Mouse (Mus musculus): ENCODE results near the gene Lrrc66. TPM values are rescaled to one million over a fixed set of nuclear protein-coding genes. Genes with fewer than 3 reads are reported as not detected.
A peak's percentile ranks its signal among the peaks of the same experiment; 100 is the strongest.
"Not testable (repeated sequence)": the region's sequence is repeated elsewhere in the genome, so short reads cannot be mapped to it uniquely, and the experiment has no call there.

Lrrc66 gene
- polyA plus RNA-seq, 1 experiment from 2014 or later: not detected

DNA sequence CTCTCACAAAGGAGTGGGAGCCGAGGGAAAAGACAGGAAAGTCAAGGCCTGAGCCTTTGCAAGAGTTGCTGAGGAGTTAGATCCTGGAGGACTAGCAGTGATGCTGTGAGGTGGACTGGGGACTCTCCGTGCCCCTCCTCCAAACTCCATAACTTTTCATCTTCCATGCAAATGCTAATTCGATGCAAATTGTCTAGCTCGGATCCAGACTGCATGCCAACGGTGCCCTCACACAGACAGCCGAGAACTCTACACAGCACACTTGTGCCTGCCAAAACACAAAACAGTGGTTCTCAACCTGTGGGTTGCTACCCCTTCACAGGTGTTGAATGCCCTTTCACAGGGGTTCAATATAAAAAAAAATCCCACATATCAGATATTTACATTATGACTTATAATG lies 27.8 kb downstream of the Lrrc66 start:
- Histone ChIP-seq H3K4me3 (replicated peaks) (no peak overlapping the region), H3K27ac (no peak overlapping the region), H3K4me2 (no peak overlapping the region), H3K36me3 (replicated peaks) (no peaks in the 10 kb centered on the region), H3K27me3 (no peaks in the 10 kb centered on the region), H3K4me1 (peaks cover 19% of the 10 kb centered on the region), H3K9ac (no peak overlapping the region), H3K9me3 (no peaks in the 10 kb centered on the region)
- WGBS: 84% methylated on average over 6 of the region's 6 CpGs
- ATAC-seq (ENCODE audit: low FRiP score): no peak

DNA sequence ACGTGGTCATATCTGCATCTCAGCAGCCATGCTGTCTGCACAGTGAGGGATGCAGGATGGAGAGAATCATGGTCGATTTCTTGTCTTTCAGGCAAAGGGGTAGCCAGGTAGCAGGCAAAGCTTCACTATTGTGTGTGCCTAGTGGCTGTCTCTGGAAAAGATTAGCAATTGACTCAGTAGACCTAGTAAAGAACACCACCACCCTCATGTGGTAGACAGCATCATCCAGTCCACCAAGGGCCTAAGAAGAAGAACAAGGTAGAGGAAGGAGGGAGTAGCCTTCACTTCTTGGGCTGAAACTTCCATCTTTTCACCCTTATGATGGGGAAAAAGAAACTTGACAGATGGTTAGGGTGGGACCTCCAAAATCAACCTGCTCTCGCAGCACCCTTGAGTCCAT lies 29.5 kb downstream of the Lrrc66 start:
- Histone ChIP-seq H3K4me3 (replicated peaks) (no peak overlapping the region), H3K27me3 (no peaks in the 10 kb centered on the region), H3K9me3 (no peaks in the 10 kb centered on the region), H3K27ac (no peak overlapping the region), H3K4me2 (no peak overlapping the region), H3K4me1 (peaks cover 27% of the 10 kb centered on the region), H3K9ac (no peak overlapping the region), H3K36me3 (replicated peaks) (no peaks in the 10 kb centered on the region)
- no peak for ATAC-seq (ENCODE audit: low FRiP score)
- 82% methylated on average over 3 of the region's 3 CpGs for WGBS

DNA sequence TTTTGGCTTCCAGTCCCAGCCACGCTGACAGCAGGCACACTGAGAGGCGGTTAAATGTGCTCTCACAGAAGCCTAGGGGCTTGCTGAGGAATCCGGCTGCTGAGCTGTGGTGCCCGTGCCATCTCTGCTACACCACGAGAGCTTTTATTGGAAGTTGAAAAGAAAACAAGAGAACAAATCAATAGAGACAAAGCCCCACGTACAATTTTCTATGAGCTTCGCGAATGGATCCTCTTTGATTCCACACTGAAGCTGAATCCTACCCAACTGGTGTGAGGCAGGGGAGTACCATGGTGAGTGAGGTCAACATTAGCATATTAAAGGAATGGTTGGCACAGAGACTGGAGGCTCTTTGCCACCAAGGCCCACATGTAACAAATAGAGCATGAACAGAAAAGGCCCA lies 31.0 kb downstream of the Lrrc66 start:
- H3K4me1 ChIP-seq: peaks cover 27% of the 10 kb centered on the region
- WGBS: 40% methylated on average over 8 of the region's 8 CpGs
- H3K4me3 ChIP-seq (replicated peaks): no peak overlapping the region
- H3K27ac ChIP-seq: no peak overlapping the region
- no peaks in the 10 kb centered on the region for H3K36me3 ChIP-seq (replicated peaks)
- H3K27me3 ChIP-seq: no peaks in the 10 kb centered on the region
- no peak overlapping the region for H3K4me2 ChIP-seq
- ATAC-seq (ENCODE audit: low FRiP score): 0 out of 2 replicates have a peak, but pooled peaks have one; percentile 17
- H3K9me3 ChIP-seq: no peaks in the 10 kb centered on the region
- no peak overlapping the region for H3K9ac ChIP-seq

DNA sequence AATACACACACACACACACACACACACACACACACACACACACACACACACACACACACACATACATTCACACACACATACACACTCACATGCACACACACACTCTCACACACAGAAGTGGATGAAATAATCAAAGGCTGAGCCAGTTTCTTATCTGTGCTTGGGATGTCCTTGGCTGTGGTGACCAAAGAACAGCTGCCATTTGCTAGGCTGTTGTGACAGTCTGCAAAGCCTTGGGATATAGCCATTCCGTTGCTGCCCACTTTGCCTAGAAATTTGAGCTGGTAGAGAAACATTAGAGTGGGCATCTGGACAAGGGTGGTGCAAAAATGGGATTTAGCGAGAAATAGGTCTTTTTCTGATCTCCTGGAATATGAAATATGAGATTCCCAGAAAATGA lies 32.3 kb downstream of the Lrrc66 start:
- H3K4me1 ChIP-seq: peaks cover 27% of the 10 kb centered on the region
- no peak overlapping the region for H3K4me2 ChIP-seq
- H3K27ac ChIP-seq: no peak overlapping the region
- H3K4me3 ChIP-seq (replicated peaks): no peak overlapping the region
- WGBS: 85% methylated on average over 2 of the region's 2 CpGs
- no peaks in the 10 kb centered on the region for H3K9me3 ChIP-seq
- no peaks in the 10 kb centered on the region for H3K27me3 ChIP-seq
- ATAC-seq (ENCODE audit: low FRiP score): no peak
- no peaks in the 10 kb centered on the region for H3K36me3 ChIP-seq (replicated peaks)
- H3K9ac ChIP-seq: no peak overlapping the region

DNA sequence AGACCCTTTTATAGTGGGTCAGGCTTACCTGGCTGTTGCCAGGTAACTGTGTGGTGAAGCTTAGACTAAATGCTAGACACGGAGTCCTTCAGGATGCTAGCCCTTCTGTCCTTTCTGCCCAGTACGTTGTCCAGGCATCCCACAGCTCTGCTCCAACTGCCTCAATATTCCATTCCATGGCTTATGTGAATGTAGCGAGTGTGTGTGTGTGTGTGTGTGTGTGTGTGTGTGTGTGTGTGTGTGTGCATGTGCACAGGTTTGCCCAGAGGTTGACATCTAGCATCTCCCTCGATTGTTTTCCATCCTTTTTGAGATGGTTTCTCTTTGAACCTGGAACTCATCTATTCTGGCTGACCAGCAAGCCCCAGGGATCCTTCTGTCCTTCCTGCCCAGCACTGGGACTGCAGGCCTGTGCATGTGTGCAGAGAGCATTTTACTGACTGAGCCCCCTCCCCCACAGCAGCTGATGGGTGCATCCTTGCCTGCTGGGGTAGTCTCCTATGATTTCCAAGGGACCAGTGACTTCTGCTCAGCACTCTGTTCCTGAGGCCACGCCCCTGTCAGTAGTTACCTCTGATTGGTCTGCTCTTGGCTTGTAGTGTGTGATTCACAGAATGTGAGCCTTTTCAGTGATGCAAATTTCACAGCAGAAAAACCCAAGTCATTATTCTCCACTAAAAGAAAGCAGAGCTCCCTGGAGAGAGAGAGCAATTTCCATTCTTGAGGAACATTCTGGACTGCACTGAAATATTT lies 33.2 kb downstream of the Lrrc66 start:
- no peak overlapping the region for H3K4me2 ChIP-seq
- 67% methylated on average over 5 of the region's 5 CpGs for WGBS
- ATAC-seq (ENCODE audit: low FRiP score): peak; percentile 82
- peaks cover 27% of the 10 kb centered on the region for H3K4me1 ChIP-seq
- H3K4me3 ChIP-seq (replicated peaks): no peak overlapping the region
- no peak overlapping the region for H3K27ac ChIP-seq
- no peaks in the 10 kb centered on the region for H3K27me3 ChIP-seq
- no peaks in the 10 kb centered on the region for H3K9me3 ChIP-seq
- no peak overlapping the region for H3K9ac ChIP-seq
- no peaks in the 10 kb centered on the region for H3K36me3 ChIP-seq (replicated peaks)

DNA sequence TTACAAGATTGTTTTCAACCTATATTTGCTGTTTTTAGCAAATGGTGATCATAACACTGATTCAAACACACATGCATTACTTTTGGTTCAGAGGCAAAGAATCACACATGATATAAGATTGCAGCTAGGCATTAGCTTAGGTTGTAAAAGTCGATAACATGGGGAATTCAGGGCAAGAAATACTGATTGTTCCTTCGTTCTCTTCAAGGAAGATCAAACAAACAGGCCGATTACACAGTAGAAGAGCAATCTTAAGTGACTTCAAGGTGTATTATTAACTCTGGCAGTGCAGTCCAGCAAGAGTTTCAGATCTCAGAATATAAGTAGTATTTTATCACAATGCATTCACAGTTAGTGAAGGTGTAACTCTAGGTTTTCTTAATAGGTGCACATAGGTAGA lies 45.2 kb downstream of the Lrrc66 start:
- WGBS: 83% methylated on average over 3 of the region's 3 CpGs
- no peaks in the 10 kb centered on the region for H3K27me3 ChIP-seq
- no peaks in the 10 kb centered on the region for H3K36me3 ChIP-seq (replicated peaks)
- ATAC-seq (ENCODE audit: low FRiP score): no peak
- H3K4me2 ChIP-seq: no peak overlapping the region
- no peak overlapping the region for H3K27ac ChIP-seq
- H3K4me3 ChIP-seq (replicated peaks): no peak overlapping the region
- no peak overlapping the region for H3K9ac ChIP-seq
- no peaks in the 10 kb centered on the region for H3K9me3 ChIP-seq
- 0 out of 2 replicates have a peak, but pooled peaks cover 7% of the 10 kb centered on the region for H3K4me1 ChIP-seq

DNA sequence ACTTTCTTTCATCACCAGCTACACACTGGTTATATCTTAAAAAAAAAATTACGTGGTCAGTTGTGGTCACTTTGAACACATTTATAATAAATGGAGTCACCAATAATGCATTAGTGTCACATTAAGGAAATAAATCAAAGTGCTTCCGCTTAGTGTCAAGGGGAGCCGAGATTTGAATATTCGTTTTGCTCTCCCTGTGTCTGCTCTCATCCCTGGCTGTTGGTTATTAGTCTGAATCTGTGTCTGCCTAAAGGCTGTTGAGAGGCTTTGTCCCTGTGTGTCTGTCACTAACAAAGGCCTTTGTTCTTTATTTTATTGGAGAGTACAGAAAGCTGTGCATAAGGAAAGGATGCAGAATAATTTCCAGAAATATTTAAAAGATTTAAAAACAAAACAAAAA lies 45.7 kb downstream of the Lrrc66 start:
- no peak overlapping the region for H3K27ac ChIP-seq
- H3K36me3 ChIP-seq (replicated peaks): no peaks in the 10 kb centered on the region
- H3K4me1 ChIP-seq: 0 out of 2 replicates have a peak, but pooled peaks cover 7% of the 10 kb centered on the region
- H3K4me2 ChIP-seq: no peak overlapping the region
- no peaks in the 10 kb centered on the region for H3K9me3 ChIP-seq
- no peak for ATAC-seq (ENCODE audit: low FRiP score)
- no peak overlapping the region for H3K4me3 ChIP-seq (replicated peaks)
- no peaks in the 10 kb centered on the region for H3K27me3 ChIP-seq
- 70% methylated on average over 4 of the region's 4 CpGs for WGBS
- H3K9ac ChIP-seq: no peak overlapping the region

DNA sequence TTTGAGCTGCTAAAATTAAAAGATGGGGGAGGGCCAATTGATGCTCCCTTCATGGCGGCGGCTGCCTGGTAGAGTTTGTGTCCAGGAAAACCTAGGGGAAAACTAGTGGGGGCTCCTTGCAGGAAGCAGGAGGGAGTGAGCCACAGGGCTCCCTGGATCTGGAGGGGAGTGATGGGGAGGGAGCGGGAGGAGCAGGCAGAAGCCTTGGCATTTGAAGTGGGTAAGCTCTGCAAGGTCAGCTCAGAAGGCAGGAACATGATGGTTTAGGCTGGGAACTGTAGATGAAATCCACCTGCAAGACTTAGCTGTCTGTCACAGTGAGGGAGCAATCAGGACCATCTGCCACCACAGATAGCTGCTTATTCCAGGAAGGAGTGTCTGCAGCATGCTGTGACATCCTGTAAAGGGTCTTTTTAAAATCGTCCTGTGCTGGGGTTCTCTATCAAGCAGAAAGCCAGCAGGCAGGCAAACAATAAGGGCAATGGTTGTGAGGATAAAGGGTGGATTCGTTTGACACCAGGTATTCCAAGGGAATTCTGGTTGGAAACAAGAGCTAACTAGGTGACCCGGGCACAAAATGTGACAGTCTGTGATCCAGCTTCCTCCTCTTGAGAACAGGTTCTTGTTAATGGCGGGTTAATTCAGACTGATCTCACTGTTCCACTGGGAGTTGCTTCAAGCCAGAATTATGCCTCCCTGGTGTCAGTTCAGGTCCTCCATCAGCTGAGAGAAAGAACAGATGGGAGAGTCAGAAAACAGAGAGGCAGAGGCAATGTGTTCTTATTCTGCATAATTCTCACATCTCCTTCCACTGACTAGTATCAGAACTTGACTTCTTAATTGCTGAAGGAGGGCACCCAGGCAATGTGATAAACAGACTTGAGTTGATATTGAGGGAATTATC lies 46.9 kb downstream of the Lrrc66 start:
- ATAC-seq (ENCODE audit: low FRiP score): peak; percentile 67; the same call in 1 of the 2 replicates
- peak overlapping the region; percentile 50; the same call in 1 of the 2 replicates for H3K27ac ChIP-seq

DNA sequence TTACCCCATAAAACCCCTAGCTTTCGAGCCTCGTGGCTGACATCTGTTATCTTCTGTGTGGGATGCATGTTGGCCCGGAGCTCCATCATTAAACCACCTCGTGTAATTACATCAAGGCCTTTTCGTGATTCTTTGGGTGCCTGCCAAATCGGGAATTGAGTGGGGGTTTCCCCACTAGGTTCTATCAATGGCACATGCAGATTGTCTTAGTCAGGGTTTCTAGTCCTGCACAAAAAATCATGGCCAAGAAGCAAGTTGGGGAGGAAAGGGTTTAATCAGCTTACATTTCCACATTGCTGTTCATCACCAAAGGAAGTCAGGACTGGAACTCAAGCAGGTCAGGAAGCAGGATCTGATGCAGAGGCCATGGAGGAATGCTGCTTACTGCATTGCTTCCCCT lies 48.3 kb downstream of the Lrrc66 start:
- not testable (repeated sequence) for H3K4me3 ChIP-seq (replicated peaks); H3K4me1 ChIP-seq; H3K4me2 ChIP-seq; H3K9me3 ChIP-seq; H3K27me3 ChIP-seq; H3K36me3 ChIP-seq (replicated peaks); H3K27ac ChIP-seq; H3K9ac ChIP-seq; ATAC-seq (ENCODE audit: low FRiP score)
- 82% methylated on average over 6 of the region's 6 CpGs for WGBS

More for the DNA sequence above, 46.9 kb downstream of the Lrrc66 start:
- Histone ChIP-seq H3K4me3 (replicated peaks) (no peak overlapping the region), H3K4me2 (no peak overlapping the region), H3K4me1 (0 out of 2 replicates have a peak, but pooled peaks cover 7% of the 10 kb centered on the region), H3K27me3 (no peaks in the 10 kb centered on the region), H3K9ac (no peak overlapping the region), H3K36me3 (replicated peaks) (no peaks in the 10 kb centered on the region), H3K9me3 (no peaks in the 10 kb centered on the region)
- 27% methylated on average over 7 of the region's 7 CpGs for WGBS

DNA sequence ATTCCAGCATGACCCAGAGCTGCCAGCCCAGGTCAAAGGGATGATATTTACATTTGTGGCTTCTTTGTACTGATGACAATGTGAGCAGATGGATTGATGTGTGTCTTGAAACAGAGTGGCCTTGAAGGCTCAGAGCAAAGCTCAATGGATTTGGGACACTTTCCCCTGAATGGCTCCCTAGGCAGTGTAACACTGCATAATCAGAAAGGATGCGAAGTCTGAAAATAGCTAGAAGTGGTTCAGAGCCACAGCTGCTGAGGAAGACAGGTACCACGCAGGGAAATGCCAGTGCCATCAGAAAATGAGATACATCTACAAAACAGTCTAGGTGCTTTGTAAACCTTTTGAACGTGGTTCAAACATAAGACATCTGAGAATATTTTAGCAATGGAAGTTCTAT lies 54.2 kb downstream of the Lrrc66 start:
- H3K4me1 ChIP-seq: peaks cover 11% of the 10 kb centered on the region
- no peak overlapping the region for H3K27ac ChIP-seq
- H3K27me3 ChIP-seq: no peaks in the 10 kb centered on the region
- no peak for ATAC-seq (ENCODE audit: low FRiP score)
- no peak overlapping the region for H3K4me2 ChIP-seq
- H3K4me3 ChIP-seq (replicated peaks): no peak overlapping the region
- H3K9ac ChIP-seq: no peak overlapping the region
- H3K36me3 ChIP-seq (replicated peaks): no peaks in the 10 kb centered on the region
- H3K9me3 ChIP-seq: no peaks in the 10 kb centered on the region
- WGBS: 79% methylated on average over 3 of the region's 3 CpGs

DNA sequence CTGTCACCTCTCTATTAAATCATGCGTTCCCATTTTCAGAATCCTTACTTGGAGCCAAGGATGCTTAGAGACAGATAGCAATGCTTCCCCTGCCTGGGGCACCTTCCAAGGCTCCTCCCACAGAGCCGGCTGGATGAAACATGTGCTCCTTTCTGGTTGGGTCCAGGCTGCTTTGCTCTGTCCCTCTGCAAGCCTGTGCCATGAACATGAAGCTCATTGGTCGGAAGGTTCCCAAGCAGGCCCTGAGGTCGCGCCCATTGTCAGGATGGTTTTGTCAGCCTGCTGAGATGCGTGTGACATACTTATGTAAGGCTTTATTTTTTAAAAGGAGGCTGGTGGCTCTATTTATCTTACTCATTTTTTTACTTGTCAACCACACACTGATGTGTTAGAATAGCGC lies 55.6 kb downstream of the Lrrc66 start:
- H3K4me2 ChIP-seq: no peak overlapping the region
- H3K4me1 ChIP-seq: peaks cover 11% of the 10 kb centered on the region
- no peaks in the 10 kb centered on the region for H3K27me3 ChIP-seq
- no peak overlapping the region for H3K27ac ChIP-seq
- H3K9ac ChIP-seq: no peak overlapping the region
- H3K9me3 ChIP-seq: no peaks in the 10 kb centered on the region
- ATAC-seq (ENCODE audit: low FRiP score): no peak
- H3K4me3 ChIP-seq (replicated peaks): no peak overlapping the region
- no peaks in the 10 kb centered on the region for H3K36me3 ChIP-seq (replicated peaks)
- 68% methylated on average over 7 of the region's 7 CpGs for WGBS

DNA sequence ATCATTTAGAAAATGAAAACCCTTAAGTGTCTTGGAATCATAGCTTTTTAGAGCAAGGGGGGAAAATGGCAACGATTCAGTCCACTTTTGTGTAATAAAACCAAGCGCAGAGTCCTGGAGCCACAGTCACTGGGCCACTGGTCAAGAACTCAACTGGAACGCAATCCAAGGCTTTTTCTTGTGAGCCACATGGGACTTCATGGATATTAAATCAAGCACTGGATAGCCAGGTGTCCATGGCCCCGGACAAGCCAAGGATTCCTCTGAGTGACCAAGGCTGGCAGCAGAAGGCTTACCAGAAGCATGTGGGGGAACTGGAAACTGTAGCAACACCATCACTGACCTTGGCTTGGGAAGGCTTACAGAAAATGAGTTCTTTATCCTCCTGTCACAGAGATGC lies 57.7 kb downstream of the Lrrc66 start:
- no peak overlapping the region for H3K4me2 ChIP-seq
- 87% methylated on average over 4 of the region's 4 CpGs for WGBS
- H3K9ac ChIP-seq: no peak overlapping the region
- no peak for ATAC-seq (ENCODE audit: low FRiP score)
- H3K4me3 ChIP-seq (replicated peaks): no peak overlapping the region
- H3K27me3 ChIP-seq: no peaks in the 10 kb centered on the region
- H3K9me3 ChIP-seq: no peaks in the 10 kb centered on the region
- no peak overlapping the region for H3K27ac ChIP-seq
- no peaks in the 10 kb centered on the region for H3K36me3 ChIP-seq (replicated peaks)
- peaks cover 11% of the 10 kb centered on the region for H3K4me1 ChIP-seq

Measured in forebrain, embryonic 12.5 days (tissue).